Mouse (Mus musculus): Measurements from ENCODE around the gene Gm17019.
"Not testable (repeated sequence)": the region's sequence is repeated elsewhere in the genome, so short reads cannot be mapped to it uniquely, and the experiment has no call there.

The Gm17019 gene

DNA sequence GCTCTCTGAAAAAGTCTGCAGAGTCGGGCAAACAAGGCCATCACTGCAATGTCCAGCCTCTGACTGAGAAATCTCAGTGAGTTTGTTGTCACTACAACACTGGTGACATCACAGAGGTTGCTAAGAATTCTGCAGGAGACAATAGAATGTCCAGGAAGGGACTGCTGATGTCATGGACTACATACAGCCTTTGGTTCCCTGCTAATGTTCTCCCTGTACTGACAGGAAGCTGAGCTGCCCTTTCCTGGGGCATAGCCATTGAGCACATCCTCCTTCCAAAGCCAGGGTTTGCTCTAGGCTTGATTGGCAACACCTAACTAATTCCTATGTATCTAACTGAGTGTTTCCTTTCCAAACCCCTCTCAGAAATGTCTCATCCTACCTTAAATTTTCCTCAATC lies at the start of gene Gm17019:
TSS of gene Gm17019 (minus strand) at position 101 of the 400 bp plus-strand sequence.
- DNase-seq (ENCODE audit: low read depth), result not testable (repeated sequence)

DNA sequence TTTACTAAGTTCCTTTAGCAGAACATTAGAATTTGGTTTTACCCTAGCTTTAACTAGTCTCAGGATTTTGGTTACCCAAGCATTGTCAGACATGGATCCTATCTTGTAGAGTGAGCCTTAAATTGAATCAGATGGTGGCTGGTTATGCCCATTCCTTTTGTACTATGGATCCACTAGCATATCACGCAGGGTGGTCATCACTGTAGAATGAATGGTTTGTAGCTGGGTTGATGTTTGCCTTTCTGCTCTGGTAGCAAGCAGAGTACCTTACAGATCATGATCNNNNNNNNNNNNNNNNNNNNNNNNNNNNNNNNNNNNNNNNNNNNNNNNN lies 29.6 kb upstream of the Gm17019 start:
- DNase-seq (ENCODE audit: low read depth), result not testable (repeated sequence)

- DNase-seq (ENCODE audit: low read depth), result not testable (repeated sequence)
Measured at GRCm38 (mm10) chr5:15061638-15062384, 29.0 kb upstream of the Gm17019 start.

GRCm38 (mm10) chr5:15054151-15055025 lies 21.6 kb upstream of the Gm17019 start:
- DNase-seq (ENCODE audit: low read depth), result not testable (repeated sequence)

DNA sequence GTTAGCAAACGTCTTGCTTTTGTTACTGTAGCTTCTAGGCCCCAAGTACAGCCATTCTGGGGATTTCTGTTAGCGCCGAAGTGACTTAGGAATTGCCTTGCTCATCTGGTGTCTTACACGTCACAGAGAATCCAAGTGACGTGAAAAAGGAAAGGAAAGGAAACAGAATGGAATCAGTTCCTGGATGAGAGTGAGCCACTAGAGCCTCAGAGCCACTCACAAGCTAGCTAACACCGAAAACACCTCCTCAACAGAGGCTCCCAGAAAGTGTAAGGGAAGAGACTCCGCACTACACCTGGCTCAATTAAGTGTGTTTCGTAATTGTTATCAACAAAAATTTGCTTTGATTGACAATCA lies 20.8 kb upstream of the Gm17019 start:
- DNase-seq (ENCODE audit: low read depth), result not testable (repeated sequence)

DNA sequence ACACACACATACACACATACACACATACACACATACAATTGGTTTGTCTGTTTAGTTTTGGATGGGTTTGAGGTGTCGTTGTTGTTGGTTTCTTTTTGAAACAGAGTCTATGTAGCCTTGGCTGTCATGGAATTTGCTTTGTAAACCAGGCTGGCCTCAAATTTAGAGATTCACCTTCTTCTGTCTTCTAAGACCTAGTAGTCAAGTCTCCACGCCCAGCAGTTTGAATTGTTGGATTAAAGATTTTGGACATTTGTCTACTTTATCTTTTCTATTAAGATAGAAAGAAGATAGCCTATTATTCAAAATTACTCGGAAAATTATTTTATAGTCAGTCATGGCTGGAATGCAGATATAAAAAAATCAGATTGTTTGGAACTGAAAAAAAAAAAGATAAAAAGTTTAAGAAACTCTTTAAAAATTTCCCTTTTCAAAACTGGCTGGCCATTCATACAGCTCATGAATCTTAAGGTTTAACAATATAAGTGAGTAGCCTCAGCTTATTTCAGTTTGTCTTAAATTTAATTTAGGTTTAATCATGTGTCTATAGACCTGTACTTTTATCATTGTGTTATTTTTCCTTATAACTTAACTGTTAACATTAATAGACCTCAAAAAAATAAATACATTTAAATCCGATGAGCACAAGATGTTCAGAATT lies 20.3 kb upstream of the Gm17019 start:
- DNase-seq (ENCODE audit: low read depth), result not testable (repeated sequence)

GRCm38 (mm10) chr5:15050807-15051206 lies 18.0 kb upstream of the Gm17019 start:
- not testable (repeated sequence) for DNase-seq (ENCODE audit: low read depth)

GRCm38 (mm10) chr5:15044830-15045767 lies 12.3 kb upstream of the Gm17019 start:
- DNase-seq (ENCODE audit: low read depth), result not testable (repeated sequence)

DNA sequence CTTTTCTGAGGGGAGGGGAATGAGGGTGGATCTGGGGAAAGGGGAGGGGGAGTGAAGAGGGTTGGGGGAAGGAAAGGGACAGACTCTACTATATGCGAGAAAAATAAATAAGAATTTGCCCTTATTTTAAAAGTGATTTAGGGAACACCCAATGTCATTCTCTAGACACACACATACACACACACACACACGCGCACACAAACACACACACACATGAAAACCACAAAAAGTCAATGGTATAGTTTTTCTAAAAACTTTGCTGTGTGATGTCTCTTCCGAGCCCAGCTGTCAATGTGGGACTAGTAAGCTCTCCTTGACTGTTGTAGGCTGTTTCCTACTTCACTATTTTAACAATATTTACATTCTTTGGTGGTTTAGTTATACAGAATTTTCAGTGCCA lies 8.0 kb upstream of the Gm17019 start:
- DNase-seq (ENCODE audit: low read depth), result not testable (repeated sequence)

- DNase-seq (ENCODE audit: low read depth), result not testable (repeated sequence)
Measured at GRCm38 (mm10) chr5:15039984-15040383, 7.2 kb upstream of the Gm17019 start.

DNA sequence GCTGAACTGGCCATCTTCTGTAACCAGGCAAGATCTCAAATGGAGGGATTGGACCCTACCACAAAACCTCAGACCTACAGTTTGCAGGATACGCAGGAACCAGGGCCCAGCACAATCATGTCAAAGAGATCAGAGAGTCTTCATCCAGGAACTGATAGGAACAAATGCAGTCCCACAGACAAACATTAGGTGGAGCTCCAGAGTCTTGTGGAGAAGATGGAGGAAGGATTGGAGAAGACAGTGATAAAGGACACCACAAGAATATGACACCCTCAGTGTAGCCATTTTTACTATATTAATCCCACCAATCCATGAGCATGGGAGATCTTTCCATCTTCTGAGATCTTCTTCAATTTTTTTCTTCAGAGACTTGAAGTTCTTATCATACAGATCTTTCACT lies 8.5 kb downstream of the Gm17019 start:
- not testable (repeated sequence) for DNase-seq (ENCODE audit: low read depth)

- not testable (repeated sequence) for DNase-seq (ENCODE audit: low read depth)
Measured at GRCm38 (mm10) chr5:15020067-15020466, 12.7 kb downstream of the Gm17019 start.

DNA sequence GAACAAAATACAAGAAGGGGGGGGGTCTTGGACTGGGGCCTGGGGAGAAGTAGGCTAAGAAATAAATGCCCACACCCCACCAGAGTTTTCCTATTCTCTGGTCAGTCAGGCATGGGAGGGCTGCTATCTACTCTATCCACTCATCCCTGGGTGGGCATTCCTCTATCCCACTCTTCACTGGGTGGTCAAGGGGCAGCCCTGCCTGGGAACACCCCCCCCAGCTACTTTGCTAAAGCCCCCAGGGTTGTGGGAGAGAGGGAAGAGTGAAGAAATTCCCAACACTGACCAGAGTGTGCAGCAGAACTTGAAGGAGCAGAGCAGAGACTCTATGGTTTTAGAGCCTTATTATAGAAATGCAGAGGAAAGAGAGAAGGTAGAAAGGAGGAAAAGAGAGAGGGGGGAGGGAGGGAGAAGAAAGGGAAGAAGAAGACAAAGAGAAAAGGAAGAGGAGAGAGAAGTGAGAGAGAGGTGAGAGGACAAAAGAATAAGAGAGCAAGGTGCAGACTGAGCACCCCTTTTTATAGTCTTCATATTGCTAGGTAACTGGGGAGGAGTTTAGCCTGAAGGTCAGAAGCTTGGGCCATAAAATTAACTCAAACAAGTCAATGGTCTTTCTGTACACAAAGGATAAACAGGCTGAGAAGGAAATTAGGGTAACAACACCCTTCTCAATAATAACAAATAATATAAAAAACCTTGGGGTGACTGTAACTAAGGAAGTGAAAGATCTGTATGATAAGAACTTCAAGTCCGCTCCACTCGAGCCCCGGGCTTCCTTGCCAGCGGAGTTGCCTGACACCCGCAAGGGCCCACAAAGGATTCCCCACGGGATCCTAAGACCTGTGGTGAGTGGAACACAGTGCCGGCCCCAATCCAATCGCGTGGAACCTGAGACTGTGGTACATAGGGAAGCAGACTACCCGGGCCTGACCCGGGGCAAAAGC lies 21.9 kb downstream of the Gm17019 start:
- DNase-seq (ENCODE audit: low read depth), result not testable (repeated sequence)

DNA sequence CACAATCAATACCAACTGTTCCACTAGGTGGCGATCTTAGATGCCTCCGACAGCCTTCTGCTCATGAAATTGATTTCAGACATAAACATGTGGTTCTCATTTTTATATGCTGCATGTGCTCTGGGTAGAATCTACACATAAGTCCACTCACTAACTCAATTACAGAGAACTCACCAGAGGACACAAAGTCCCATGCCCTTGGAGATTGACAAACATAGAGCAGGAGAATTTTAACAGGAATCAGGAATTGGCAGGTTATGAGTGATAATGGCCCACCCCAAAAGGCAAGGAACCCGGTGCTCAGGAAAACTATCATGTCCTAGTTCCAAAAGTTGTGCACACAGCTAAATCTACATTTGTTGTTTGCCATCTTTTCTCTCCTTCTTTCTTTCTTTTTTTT lies 25.9 kb downstream of the Gm17019 start:
- not testable (repeated sequence) for DNase-seq (ENCODE audit: low read depth)

- DNase-seq (ENCODE audit: low read depth), result not testable (repeated sequence)
Measured at GRCm38 (mm10) chr5:15006288-15006687, 26.5 kb downstream of the Gm17019 start.

- not testable (repeated sequence) for DNase-seq (ENCODE audit: low read depth)
Measured at GRCm38 (mm10) chr5:15005584-15005983, 27.2 kb downstream of the Gm17019 start.

DNA sequence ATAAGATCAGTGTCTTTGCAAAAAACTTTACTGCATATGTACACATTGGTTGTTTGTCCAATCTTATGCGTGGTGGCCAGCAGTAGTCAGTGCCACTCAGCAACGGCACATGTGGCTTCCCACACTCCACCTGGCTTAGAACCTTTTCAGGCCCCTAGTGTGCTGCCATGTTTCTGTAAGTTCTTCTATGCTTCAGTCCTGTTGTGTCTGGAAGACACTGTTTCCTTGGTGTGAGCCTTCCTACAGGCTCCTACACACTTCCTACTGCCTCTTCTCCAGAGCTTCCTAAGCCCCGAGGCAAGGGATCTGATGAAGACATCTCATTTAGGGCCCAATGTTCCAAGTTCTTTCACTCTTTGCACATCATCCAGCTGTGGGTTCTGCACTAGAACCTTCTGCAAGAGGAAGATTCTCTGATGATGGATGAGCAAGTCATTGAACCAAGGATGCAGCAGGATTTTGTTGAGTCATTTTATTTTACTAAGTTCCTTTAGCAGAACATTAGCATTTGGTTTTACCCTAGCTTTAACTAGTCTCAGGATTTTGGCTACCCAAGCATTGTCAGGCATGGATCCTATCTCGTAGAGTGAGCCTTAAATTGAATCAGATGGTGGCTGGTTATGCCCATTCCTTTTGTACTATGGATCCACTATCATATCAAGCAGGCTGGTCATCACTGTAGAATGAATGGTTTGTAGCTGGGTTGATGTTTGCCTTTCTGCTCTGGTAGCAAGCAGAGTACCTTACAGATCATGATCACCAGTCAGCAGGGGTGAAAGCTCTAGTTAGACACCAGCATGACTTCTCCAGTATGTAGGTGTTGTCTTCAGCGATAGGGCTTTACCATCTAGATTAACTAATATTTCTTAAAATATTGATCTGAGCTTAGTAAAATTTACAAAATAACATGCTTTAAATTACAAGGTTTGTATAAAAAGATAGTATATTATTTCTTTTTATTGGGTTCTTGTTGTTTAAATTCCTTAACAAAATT lies 27.9 kb downstream of the Gm17019 start:
- DNase-seq (ENCODE audit: low read depth), result not testable (repeated sequence)

- not testable (repeated sequence) for DNase-seq (ENCODE audit: low read depth)
Measured at GRCm38 (mm10) chr5:14998077-14998476, 34.7 kb downstream of the Gm17019 start.

- not testable (repeated sequence) for DNase-seq (ENCODE audit: low read depth)
Measured at GRCm38 (mm10) chr5:14997556-14997955, 35.2 kb downstream of the Gm17019 start.

All from fibroblast of lung, adult 2 months (primary cell).